Mouse (Mus musculus): ENCODE results near the gene Grpel1.

Grpel1 gene

DNA sequence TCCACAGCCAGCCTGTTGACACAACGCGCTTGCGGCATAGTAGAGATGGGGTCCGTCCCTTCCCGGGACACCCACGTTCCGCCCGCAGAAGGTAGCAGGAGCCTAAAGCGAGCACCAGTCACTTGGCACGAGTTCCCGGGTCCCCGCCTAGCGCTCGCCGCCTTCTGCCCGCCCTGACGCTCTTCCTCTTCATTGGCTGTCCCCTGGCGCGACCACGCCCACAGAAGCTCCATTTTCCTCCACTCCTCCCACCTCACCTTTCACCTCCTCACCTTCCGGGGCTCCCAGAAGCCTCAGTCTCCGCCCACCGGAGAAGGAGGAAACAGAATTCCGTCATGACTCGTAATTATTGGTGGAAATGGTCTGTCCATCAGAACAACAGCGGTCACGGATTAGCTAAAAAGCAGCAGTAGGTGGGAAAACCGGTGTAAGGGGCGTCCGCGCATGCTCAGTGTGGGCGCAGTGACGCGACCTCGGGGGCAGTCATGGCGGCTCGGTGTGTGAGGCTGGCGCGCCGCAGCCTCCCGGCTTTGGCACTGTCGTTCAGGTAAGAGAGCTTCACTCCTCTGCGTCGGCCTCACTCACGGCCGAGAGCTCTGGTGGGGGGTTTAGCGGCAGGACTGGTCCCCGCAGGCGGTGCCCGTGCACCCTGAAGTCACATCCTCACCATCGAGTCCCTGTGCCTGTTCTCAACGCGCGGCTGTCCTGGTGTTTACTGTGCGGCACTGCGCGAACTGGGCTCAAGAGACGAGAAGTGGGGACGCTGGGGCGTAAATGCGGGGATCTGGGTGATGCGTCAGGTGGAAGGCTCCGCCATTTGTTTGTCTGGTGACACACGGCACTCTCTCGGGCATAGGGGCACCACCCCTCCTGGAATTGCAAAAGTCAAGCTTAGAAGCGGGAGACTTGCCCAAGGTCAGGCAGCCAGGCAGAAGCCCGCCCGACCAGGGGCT lies at the start of gene Grpel1:
TSS of gene Grpel1 (plus strand) at position 290 of the 953 bp plus-strand sequence.
- DNase-seq (ENCODE audit: low spot score in 2 of 2): peak; percentile 93

DNA sequence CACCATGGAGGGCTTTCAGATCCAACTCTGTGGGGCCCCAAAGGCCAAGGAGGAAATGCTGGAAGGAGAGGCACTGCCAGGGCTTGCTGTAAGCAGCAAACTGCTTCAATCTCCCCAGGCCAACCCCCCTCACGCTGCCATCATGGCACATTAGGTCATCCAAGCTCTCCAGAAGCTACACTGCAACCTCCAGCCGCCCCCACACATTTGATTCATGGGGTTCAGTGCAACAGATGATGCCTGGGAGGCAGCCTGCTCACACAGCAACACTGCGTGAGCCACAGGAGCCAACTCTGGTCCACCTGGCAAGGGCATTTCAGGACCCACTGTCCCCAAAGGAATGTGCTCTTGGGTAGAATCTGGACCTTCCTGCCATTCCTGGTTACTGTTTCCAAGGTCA lies 44.9 kb upstream of the Grpel1 start:
- DNase-seq (ENCODE audit: low spot score in 2 of 2): no peak

DNA sequence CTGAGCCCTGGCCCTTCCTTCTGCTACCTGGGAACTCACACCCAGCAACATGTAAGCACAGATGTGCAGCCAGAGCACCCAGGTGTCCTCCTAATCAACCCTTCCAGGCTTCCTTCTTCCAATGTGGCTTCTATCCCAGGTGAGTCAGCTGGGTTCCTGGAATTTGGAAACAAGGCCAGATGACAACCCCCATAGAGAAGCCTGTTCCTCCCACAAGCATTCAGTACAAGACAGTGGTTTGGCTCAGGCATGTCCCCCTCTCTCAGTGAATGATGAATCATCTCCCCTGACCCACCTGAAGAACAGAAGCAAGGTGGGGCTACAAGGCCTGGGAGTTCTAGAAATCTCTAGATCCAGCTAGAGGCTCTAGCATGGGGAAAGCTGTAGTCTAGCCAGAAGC lies 42.1 kb upstream of the Grpel1 start:
- no peak for DNase-seq (ENCODE audit: low spot score in 2 of 2)

DNA sequence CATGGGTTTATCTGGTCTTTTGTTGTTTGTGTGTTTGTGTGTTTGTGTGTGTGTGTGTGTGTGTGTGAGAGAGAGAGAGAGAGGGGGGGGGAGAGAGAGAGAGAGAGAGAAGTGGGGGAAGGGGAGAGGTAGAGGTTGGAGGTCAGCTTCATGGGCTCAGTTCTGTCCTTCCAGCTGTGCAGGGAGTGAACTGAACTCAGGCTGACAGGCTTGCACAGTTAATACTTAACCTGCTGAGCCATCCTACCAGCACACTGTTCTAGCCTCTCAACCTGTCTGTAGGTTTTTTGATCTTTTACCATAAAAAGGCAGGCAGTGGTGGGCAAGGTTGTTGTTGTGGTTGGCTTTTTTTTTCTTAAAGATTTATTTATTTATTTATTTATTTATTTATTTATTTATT lies 40.1 kb upstream of the Grpel1 start:
- no peak for DNase-seq (ENCODE audit: low spot score in 2 of 2)

DNA sequence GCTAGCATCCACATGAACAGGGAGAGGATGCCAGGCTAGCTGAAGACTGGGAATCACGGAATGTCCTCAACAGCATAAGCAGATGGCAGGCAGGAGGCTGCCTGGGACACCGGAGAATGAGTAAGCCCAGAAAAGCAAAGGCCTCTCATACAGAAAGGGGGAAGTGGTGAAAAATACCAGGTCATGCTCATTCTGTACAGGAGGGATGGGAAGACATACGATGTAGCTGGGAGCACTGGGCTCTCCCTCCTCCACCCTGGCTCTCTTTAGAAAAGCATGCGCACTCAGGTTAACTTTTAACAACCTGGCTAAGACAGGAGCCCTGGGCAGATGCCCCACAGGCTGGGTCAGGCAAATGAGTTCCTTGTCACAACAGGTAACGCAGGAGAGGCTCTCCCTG lies 38.4 kb upstream of the Grpel1 start:
- DNase-seq (ENCODE audit: low spot score in 2 of 2): no peak

DNA sequence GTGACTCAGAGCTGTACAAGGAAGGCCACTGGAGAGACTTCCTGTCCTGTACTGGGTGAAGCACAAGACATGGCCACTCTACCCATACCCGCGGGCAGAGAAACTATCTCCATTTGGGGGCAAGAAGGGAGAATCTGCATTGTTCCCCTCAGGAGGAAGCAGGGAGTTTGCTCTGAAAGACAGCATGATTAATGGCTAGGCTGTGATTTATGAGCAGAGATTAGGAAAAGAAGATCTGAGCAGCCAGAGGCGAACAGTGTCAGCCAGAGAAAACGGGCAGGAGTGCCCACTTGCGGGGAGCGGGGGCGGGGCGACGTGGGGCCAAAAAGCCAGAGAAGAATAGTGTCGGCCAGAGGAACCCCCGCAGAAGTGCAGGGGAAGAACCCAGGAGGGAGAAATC lies 37.0 kb upstream of the Grpel1 start:
- no peak for DNase-seq (ENCODE audit: low spot score in 2 of 2)

DNA sequence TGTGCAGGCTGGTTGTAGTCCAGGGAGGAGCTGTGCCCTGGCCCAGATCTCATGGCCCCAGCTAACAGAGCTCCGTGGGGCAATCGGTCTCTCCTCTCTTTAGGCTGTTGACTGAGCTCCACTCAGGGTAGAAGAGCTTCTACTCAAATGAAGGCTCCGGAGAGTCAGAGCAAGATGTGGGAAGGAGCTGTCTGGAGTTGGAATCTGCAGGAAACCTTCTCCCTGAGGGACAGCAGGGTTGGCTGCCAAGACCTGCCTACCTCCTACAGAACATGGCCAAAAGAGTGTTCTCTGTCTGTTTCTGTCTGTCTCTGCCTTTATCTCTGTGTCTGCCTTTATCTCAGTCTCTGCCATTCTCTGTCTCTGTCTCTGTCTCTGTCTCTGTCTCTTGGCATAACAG lies 35.2 kb upstream of the Grpel1 start:
- no peak for DNase-seq (ENCODE audit: low spot score in 2 of 2)

DNA sequence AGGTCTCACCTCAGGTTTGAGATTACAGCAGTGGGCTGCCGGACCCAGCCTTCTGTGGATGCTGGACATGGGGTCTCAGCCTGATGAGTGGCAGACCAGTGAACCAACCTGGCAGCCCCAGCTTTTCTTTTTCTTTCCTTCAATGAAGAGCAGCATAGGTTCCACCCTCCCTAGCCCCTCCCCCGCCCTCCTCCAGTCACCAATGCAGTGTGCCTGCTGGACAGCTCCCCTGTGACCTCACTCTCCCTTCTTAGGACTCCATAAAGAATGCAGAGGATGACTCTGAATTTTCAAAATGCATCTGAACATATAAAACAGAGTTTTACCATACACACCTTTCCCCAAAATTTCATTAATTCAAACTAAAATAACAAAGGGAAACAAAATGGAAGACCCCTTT lies 33.1 kb upstream of the Grpel1 start:
- DNase-seq (ENCODE audit: low spot score in 2 of 2): no peak

DNA sequence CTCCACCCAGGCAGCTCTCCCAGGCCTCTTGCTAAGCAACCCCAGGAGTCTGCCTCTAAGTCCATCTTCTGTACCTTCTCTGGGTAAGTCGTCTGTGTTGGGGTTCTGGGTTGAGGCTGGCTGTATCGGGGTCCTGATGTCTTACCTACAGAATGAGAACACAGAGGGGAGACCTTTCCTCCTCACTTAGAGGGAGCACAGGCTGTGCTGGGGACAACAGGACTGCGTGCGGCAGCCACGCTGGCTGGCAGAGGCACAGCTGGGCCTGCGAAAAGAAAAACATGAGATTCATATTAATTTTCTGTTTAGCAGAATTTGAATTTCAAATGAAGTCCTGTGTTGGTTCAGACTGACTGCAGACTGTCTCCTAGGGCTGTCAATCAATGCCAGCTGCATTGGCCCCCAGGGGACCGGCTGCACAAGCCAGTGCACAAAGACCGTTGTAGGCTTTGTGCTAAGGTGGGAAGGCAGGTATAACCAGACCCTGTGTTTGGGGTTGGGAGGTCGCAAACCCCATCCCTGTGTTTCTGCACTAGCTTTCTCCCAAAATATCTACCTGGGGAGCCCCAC lies 30.3 kb upstream of the Grpel1 start:
- no peak for DNase-seq (ENCODE audit: low spot score in 2 of 2)

DNA sequence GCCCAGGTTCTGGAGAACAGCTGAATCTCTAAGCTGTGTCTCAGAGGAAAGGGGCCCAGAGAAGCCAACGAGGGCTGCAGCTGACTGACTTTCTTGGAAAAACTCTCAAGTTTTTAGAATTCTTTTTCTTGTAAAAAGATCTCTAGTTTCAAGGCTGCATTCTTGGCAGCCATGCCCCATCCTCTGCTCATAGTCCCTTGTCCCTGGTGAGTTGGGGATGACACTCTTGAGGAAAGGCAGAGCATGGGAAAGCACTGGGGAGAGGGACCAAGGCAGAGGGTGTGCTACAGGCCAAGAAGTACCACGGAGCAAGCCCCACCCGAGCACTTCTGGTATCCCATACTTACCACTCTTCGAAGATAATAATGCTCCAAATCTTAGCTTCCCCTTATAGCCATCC lies 27.9 kb upstream of the Grpel1 start:
- DNase-seq (ENCODE audit: low spot score in 2 of 2): no peak

DNA sequence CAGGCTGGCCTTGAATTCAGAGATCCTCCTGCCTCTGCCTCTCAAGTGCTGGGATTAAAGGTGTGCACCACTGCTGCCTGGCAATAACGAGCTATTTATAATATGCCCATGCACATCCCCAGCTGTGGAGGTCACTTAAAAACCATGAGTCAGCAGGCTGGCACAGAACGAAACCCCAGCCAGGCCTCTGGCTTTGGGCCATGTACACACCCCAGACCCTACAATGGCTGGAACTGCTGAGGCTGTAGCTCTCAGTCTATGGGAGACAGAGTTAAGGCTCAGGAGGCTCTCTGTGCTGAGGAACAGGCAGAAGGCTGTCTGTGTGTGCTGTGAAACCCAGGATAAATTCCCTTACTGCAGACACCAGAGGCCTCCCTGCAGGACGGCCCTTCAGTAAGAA lies 24.1 kb upstream of the Grpel1 start:
- DNase-seq (ENCODE audit: low spot score in 2 of 2): no peak

DNA sequence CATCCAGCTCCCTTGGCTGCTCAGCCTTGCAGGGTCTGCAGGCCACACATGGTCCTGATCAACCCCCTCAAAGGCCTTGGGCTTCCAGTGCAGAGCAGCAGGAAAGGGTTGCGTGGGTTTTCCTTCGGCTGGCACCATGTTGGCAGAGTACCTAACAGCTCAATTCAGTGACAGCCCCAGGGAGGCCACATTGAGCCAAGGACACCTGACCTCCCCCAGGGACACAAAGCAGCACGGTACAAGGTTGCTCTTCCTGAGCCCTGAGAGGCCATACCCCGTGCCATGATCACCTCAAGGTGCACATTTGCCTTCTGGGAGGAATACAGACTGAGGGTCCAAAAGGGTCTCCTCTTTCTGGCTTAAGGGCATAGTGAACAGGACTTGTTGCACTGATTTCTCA lies 20.2 kb upstream of the Grpel1 start:
- no peak for DNase-seq (ENCODE audit: low spot score in 2 of 2)

DNA sequence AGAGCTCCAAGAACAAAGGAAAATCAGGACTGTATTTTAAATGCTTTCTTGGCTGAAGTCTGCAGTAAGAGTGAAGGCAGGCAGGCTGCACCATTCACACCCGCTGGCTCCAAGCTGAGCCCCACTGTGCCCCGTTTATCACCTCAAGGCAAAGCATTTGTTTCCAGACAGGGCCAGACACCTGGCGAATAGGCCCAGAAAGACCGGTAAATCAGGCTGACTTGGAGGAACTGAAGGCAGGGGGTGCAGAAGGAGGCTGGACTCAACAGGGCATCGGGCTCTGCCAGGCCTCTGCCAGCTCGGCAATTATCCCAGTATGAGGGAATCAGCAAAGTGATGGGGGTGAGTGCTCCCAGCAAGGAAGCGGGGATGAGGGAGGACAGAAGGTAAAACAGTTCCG lies 19.8 kb upstream of the Grpel1 start:
- peak in 1 of 2 experiments; percentile 38 for DNase-seq (ENCODE audit: low spot score in 2 of 2)

DNA sequence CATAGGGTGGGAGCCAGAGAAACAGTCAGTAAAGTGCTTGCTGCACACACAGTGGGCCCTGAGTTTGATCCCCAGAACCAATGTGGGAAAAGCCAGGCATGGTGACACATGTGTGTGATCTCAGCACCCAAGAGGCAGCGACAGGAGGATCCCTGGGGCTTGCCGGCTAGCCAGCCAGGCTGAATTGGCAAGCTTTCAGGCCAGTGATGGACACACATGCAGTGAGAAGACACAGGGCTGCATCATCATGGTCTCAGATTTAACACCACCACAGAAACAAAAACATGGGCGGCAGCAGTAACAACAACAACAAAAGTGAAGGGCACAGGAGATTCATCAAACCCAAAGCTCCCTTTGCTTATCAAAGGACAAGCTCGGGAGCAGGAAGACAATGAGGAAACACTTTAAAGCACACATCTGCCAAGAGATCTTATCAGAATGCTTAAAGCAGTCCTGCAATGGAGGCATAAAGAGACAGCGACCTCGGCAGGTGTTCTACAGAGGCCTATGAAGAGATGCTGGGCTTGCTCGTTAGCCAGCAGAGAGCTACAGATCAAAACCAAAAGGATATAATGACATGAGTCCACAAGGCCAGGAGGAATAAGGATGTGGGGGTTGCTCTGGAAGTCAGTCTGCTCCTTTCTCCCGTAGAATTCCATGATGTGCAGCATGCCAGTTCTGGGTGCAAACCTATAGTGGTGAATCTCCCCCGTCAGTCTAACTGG lies 18.5 kb upstream of the Grpel1 start:
- no peak for DNase-seq (ENCODE audit: low spot score in 2 of 2)

DNA sequence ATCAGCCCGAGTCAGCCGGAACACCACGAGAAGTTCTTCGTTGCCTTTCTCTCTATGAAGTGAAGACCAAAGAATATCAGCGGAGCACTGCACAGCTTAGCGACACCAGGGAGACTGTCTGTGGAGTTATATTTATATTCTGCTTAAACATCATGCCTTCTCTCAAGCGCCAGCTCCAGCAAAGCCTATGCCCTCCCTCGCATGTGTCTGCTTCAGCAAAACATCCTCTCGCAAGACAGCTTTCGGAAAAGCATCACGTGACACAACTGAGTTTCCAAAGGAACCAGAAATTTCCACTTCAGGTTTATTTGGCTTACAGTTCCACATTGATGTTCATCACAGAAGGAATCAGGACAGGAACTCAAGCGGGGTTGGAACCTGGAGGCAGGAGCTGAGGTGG lies 16.9 kb upstream of the Grpel1 start:
- DNase-seq (ENCODE audit: low spot score in 2 of 2): no peak

DNA sequence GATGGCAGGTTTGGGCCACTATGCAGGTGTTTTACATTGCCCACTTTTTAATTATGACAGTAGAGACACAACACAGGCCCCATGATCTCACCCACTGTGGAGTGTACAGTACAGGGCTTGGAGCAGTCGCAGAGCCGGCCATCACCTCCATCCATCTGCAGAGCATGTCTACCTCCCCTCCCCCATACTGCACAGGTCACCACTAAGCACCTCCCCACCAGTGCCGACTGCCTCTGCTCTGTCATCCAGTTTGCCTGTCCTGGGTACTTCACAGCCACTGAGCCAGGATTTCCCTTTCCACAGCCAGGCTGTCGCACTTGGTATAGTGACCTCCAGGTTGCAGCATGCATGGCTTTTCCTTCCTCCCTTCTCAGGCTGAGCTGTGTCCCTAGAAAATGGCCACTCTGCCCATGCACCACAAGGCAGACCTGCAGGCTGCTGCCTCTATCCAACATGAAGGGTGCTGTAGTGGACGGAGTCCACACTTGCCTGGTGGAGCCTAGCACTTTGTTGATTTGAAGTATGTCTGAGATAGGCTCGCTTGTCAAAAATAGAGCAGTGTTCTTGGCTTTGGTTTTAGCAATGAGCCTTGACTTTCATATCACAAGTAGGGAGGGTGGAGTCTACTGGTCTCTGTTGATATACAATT lies 15.0 kb upstream of the Grpel1 start:
- DNase-seq (ENCODE audit: low spot score in 2 of 2): no peak

DNA sequence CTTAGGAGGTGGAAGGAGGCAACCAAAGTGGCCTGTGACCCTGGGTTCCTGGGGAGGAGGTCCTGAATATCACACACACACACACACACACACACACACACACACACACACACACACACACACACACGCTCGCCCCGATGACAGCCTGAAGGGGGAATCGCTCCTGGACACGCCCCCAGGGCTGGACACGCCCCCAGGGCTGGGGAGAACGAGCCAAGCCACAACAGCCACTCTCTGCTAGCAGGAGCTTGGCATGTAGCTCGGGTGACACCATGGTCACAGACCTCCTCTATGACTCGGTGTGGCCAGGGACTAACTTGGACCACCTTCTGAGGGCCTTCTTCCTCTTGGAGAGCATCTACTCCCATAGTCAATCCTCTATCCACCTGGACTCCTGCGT lies 13.7 kb upstream of the Grpel1 start:
- DNase-seq (ENCODE audit: low spot score in 2 of 2): no peak

DNA sequence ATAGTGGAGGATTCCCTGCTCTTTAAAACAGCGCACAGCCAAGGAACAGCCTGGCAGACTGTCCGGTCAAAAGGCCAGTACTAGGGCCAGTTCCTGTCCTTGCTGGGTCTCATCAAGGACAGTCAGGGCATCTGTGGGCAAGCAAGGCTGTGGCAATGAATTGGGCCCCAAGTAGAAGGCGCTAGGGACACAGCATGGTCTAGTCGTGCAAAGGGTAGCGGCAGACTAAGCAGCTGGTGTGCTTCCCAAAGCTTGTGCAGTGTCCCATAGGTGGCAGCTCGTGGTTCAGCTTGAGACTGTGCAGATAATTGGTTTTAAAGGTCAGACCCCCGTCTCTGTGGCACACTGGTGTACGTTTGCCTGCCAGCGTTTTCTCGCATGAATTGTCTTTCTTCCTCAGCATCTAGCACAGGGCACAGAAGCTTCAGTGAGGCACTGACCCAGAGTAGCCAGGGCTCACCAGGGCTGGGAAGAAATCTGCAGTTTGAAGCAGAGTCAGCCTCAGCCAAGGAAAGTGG lies 12.9 kb upstream of the Grpel1 start:
- DNase-seq (ENCODE audit: low spot score in 2 of 2): no peak

DNA sequence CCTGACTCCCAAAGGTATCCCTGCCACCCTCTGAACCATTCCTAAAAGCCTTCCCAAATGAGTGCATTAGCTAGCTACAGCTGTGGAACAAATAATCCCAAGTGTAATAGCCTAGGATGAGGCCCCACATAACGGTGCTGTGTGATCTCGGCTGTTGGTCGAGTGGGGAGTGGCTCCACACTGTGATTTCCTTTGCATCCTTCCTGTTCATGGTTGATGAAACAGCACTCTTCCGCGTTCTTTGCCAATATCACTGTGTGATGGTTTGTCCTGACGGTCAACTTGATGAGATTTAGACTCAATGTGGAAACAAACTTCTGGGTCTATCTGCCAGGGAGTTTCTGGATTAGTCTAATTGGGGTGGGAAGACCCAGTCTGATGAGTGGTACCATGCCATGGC lies 12.0 kb upstream of the Grpel1 start:
- no peak for DNase-seq (ENCODE audit: low spot score in 2 of 2)

DNA sequence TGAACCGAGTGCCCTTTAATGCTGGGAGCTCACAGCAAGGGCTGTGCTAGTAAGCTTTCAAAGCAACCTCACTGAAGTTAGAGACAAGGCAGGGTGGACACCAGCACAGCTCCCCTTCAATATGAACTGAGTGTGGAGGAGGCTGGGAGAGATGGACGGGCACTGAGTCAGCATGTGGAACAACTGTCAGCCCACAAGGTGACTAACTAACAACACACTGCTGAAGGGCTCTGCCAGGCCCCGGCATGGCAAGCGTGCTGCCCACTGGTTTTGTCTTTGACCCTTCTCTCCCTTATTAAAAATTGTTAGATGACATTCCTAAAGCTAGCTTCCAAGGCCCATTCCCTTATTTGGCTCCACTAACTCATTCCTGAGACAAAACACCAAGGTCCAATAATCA lies 7.1 kb upstream of the Grpel1 start:
- DNase-seq (ENCODE audit: low spot score in 2 of 2): no peak

DNA sequence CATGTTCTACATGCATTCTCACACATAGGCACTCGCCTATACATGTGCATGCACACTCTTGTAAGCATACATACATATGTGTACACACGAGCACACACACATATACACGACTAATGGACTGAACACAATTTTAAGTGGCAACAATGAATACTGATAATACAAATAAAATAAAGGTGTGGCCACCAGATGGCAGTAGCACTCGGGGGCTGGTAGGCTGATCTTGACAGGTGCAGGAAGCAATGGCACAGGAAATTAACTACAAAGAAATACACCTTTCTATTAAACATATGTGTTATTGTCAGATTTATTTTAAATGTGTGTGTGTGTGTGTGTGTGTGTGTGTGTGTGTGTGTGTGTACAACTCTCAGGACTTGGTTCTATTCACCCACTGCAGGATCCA lies 5.9 kb upstream of the Grpel1 start:
- peak in 1 of 2 experiments; percentile 28 for DNase-seq (ENCODE audit: low spot score in 2 of 2)

DNA sequence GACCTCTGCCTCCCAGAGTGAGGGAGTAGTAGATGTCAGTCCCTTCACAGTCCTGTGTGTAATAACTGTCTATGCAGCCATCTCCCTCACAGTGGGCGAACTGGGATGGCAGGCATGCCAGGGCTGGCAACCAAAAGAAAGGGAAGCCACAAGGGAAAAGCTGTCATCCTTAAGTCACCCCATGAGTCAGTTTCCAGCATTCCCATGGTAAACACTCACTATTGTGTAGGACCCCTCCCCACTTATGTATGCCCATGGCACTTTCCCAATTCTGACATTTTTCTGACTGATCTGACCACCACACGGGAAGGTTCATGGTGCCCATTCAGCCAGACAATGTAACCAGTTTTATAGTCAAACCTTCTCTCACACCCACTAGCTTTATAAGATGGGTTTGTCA lies 4.1 kb upstream of the Grpel1 start:
- no peak for DNase-seq (ENCODE audit: low spot score in 2 of 2)
